Mouse (Mus musculus): ENCODE results near the gene Nyap1.

DNA sequence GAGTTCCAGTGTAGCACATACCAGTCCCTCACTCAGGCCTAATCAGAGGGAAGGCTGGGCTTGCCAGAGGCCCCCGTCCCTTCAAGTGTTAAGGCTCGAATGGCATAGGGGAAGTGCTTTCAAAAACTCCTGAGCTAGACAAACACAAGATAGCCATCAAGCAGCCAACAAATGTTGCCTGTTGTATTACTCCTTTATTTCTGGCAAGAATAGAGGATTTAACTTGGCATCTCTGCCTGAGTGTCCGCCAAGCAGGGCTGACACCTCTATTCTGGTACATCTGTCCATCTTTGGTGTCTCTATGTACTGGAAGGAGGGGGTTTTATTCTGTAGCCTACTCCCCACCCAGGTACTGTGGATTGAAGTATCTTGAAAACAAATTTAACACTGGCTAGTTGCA, 14.7 kb upstream of the Nyap1 start:
- TF ChIP-seq CTCF (IDR thresholded peaks at IDR 0.05; ENCODE audit: low read depth) (no peak), EP300 (IDR thresholded peaks at IDR 0.05; ENCODE audit: low read depth) (no peak)

Data from liver, embryonic 14.5 days (tissue).